Comparison of ENCODE assay signal across 24 mouse cellular contexts in the genomic region with DNA sequence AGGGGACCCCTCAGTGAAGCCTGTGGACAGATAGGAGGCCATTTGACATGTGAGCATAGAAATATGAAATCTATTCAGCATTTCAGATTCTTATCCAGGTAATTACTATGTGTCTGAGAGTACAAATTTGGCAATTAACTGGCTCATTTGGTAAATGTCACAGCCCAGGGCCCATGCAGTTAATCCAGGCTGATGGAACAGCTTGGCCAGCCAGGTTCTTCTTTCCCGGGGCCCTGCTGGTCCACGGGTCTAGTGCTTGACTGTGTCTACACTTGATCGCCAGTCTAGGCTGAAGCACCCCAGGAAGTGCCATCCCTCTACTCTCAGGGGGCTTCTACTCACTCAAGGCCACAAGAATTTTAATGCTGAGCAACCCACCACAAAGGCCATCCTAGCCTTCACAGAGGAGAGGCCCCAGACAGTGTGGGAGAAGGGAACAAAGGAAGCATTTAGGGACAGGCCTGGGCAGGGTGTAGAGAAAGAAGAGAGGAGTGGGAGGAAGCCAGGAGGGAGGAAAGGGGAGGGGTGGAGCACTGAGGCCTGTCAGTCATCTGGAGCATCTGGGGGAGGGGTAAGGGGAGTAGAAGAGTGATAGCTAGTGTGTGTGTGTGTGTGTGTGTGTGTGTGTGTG. TPM values are rescaled to one million over a fixed set of nuclear protein-coding genes. Genes with fewer than 3 reads are reported as not detected.
DNase-seq lines count a peak whose midpoint lies in the region; ATAC-seq and TF ChIP-seq lines count a peak whose summit lies in the region.
"Had no signal": no experiment of that assay in that cellular context is flagged by ENCODE, and none has a peak within 500 bp of the region (broad histone marks: within the 10 kb centered on the region; RNA-seq: fewer than 3 reads in every experiment).

No protein-coding gene starts in this region.

- H3K9ac ChIP-seq in forebrain, postnatal 0 days: no peak overlapping the region
- no peak overlapping the region for H3K9ac ChIP-seq in forebrain, embryonic 16.5 days (replicated peaks; ENCODE audit: low read depth, low read length)
- no peak overlapping the region for H3K9ac ChIP-seq in stomach, embryonic 15.5 days
- H3K9ac ChIP-seq in stomach, postnatal 0 days (ENCODE audit: low read length): no peak overlapping the region
- H3K9ac ChIP-seq in embryonic facial prominence, embryonic 14.5 days (ENCODE audit: low read depth, low read length): no peak overlapping the region
- no peak overlapping the region for H3K9ac ChIP-seq in stomach, embryonic 16.5 days (ENCODE audit: low read length)
- no peak overlapping the region for H3K9ac ChIP-seq in heart, embryonic 11.5 days (ENCODE audit: low read depth, low read length)
- H3K9ac ChIP-seq: hindbrain, embryonic 12.5 days; midbrain, embryonic 15.5 days had no signal

- TF ChIP-seq CTCF in forebrain, postnatal 0 days (IDR thresholded peaks at IDR 0.05; ENCODE audit: low read depth): no peak
- TF ChIP-seq CTCF in stomach, postnatal 0 days (IDR thresholded peaks at IDR 0.05; ENCODE audit: low read depth): no peak

- peak; percentile 47; the same call in 1 of the 2 replicates for ATAC-seq in forebrain, postnatal 0 days
- ATAC-seq in forebrain, embryonic 16.5 days: no peak
- ATAC-seq in stomach, embryonic 15.5 days (ENCODE audit: insufficient read depth, low FRiP score, low read depth): no peak; the same call in 1 of the 2 replicates
- no peak for ATAC-seq in stomach, postnatal 0 days (ENCODE audit: low FRiP score, low TSS enrichment)
- peak; percentile 72; the same call in 1 of the 2 replicates for ATAC-seq in embryonic facial prominence, embryonic 14.5 days (ENCODE audit: low read depth)
- ATAC-seq in stomach, embryonic 16.5 days (ENCODE audit: insufficient read depth, low FRiP score): no peak
- no peak for ATAC-seq in heart, embryonic 11.5 days (replicated peaks; ENCODE audit: insufficient number of reproducible peaks, low FRiP score, low TSS enrichment)
- ATAC-seq: midbrain, embryonic 15.5 days had no signal

- H3K4me1 ChIP-seq in forebrain, postnatal 0 days (ENCODE audit: insufficient read depth): no peaks in the 10 kb centered on the region
- no peaks in the 10 kb centered on the region for H3K4me1 ChIP-seq in forebrain, embryonic 16.5 days (replicated peaks; ENCODE audit: control insufficient read depth, insufficient read depth, low read length)
- H3K4me1 ChIP-seq in stomach, embryonic 15.5 days: no peaks in the 10 kb centered on the region
- no peaks in the 10 kb centered on the region for H3K4me1 ChIP-seq in stomach, postnatal 0 days (replicated peaks; ENCODE audit: control insufficient read depth, insufficient read depth)
- no peaks in the 10 kb centered on the region for H3K4me1 ChIP-seq in embryonic facial prominence, embryonic 14.5 days (ENCODE audit: control insufficient read depth, insufficient read depth, low read length)
- H3K4me1 ChIP-seq in stomach, embryonic 16.5 days (ENCODE audit: control insufficient read depth, insufficient read depth, low read length): no peaks in the 10 kb centered on the region
- H3K4me1 ChIP-seq in heart, embryonic 11.5 days (ENCODE audit: control insufficient read depth, insufficient read depth, low read length): no peaks in the 10 kb centered on the region
- H3K4me1 ChIP-seq: midbrain, embryonic 15.5 days had no signal

- no peak overlapping the region for H3K4me2 ChIP-seq in forebrain, postnatal 0 days (ENCODE audit: low read depth)
- no peak overlapping the region for H3K4me2 ChIP-seq in forebrain, embryonic 16.5 days (ENCODE audit: low read length)
- no peak overlapping the region for H3K4me2 ChIP-seq in stomach, embryonic 15.5 days
- no peak overlapping the region for H3K4me2 ChIP-seq in stomach, postnatal 0 days (replicated peaks; ENCODE audit: low read depth)
- no peak overlapping the region for H3K4me2 ChIP-seq in embryonic facial prominence, embryonic 14.5 days (ENCODE audit: low read depth, low read length)
- peak overlapping the region; percentile 2; the same call in 1 of the 2 replicates for H3K4me2 ChIP-seq in stomach, embryonic 16.5 days (ENCODE audit: low read depth, low read length)
- no peak overlapping the region for H3K4me2 ChIP-seq in heart, embryonic 11.5 days
- H3K4me2 ChIP-seq: hindbrain, embryonic 12.5 days; midbrain, embryonic 15.5 days had no signal

- H3K4me3 ChIP-seq in forebrain, postnatal 0 days (ENCODE audit: low read depth, low read length): no peak overlapping the region
- H3K4me3 ChIP-seq in forebrain, embryonic 16.5 days (replicated peaks; ENCODE audit: low read length): no peak overlapping the region
- H3K4me3 ChIP-seq in stomach, embryonic 15.5 days (replicated peaks): no peak overlapping the region
- no peak overlapping the region for H3K4me3 ChIP-seq in stomach, postnatal 0 days (ENCODE audit: low read depth, low read length)
- H3K4me3 ChIP-seq in embryonic facial prominence, embryonic 14.5 days (ENCODE audit: low read depth, low read length): no peak overlapping the region
- no peak overlapping the region for H3K4me3 ChIP-seq in stomach, embryonic 16.5 days (replicated peaks; ENCODE audit: low read length)
- no peak overlapping the region for H3K4me3 ChIP-seq in heart, embryonic 11.5 days (ENCODE audit: low read depth, low read length)
- H3K4me3 ChIP-seq: erythroblast, embryonic 14.5 days; heart, adult 2 months; hindbrain, embryonic 12.5 days; midbrain, embryonic 15.5 days; myocyte had no signal

- no peaks in the 10 kb centered on the region for H3K27me3 ChIP-seq in forebrain, postnatal 0 days (ENCODE audit: insufficient read depth, low read length)
- H3K27me3 ChIP-seq in forebrain, embryonic 16.5 days (replicated peaks; ENCODE audit: control insufficient read depth, insufficient read depth, low read length): no peaks in the 10 kb centered on the region
- no peaks in the 10 kb centered on the region for H3K27me3 ChIP-seq in stomach, embryonic 15.5 days (replicated peaks)
- no peaks in the 10 kb centered on the region for H3K27me3 ChIP-seq in stomach, postnatal 0 days (ENCODE audit: control insufficient read depth, insufficient read depth, low read length)
- H3K27me3 ChIP-seq in embryonic facial prominence, embryonic 14.5 days (replicated peaks; ENCODE audit: control insufficient read depth, insufficient read depth, low read length): no peaks in the 10 kb centered on the region
- H3K27me3 ChIP-seq in stomach, embryonic 16.5 days (ENCODE audit: control insufficient read depth, insufficient read depth, low read length): no peaks in the 10 kb centered on the region
- H3K27me3 ChIP-seq in heart, embryonic 11.5 days (ENCODE audit: control insufficient read depth, insufficient read depth, low read length): peaks cover 10% of the 10 kb centered on the region
- H3K27me3 ChIP-seq: hindbrain, embryonic 12.5 days; midbrain, embryonic 15.5 days had no signal

- no peaks in the 10 kb centered on the region for H3K9me3 ChIP-seq in forebrain, postnatal 0 days (ENCODE audit: low read length)
- H3K9me3 ChIP-seq in forebrain, embryonic 16.5 days (ENCODE audit: control insufficient read depth, low read length): no peaks in the 10 kb centered on the region
- H3K9me3 ChIP-seq in stomach, embryonic 15.5 days: no peaks in the 10 kb centered on the region
- no peaks in the 10 kb centered on the region for H3K9me3 ChIP-seq in stomach, postnatal 0 days (ENCODE audit: control insufficient read depth, low read length)
- H3K9me3 ChIP-seq in embryonic facial prominence, embryonic 14.5 days (ENCODE audit: control insufficient read depth, low read length): no peaks in the 10 kb centered on the region
- H3K9me3 ChIP-seq in stomach, embryonic 16.5 days (replicated peaks; ENCODE audit: control insufficient read depth, low read length): no peaks in the 10 kb centered on the region
- no peaks in the 10 kb centered on the region for H3K9me3 ChIP-seq in heart, embryonic 11.5 days (replicated peaks; ENCODE audit: control insufficient read depth, low read length)
- H3K9me3 ChIP-seq: hindbrain, embryonic 12.5 days; midbrain, embryonic 15.5 days had no signal

- no peaks in the 10 kb centered on the region for H3K36me3 ChIP-seq in forebrain, postnatal 0 days (ENCODE audit: insufficient read depth)
- H3K36me3 ChIP-seq in forebrain, embryonic 16.5 days (ENCODE audit: control insufficient read depth, insufficient read depth): no peaks in the 10 kb centered on the region
- no peaks in the 10 kb centered on the region for H3K36me3 ChIP-seq in stomach, embryonic 15.5 days
- no peaks in the 10 kb centered on the region for H3K36me3 ChIP-seq in stomach, postnatal 0 days (ENCODE audit: control insufficient read depth, insufficient read depth, low read length)
- H3K36me3 ChIP-seq in embryonic facial prominence, embryonic 14.5 days (ENCODE audit: control insufficient read depth, insufficient read depth, low read length): no peaks in the 10 kb centered on the region
- H3K36me3 ChIP-seq in stomach, embryonic 16.5 days (ENCODE audit: control insufficient read depth, insufficient read depth, low read length): no peaks in the 10 kb centered on the region
- H3K36me3 ChIP-seq in heart, embryonic 11.5 days (ENCODE audit: control insufficient read depth, insufficient read depth, low read length): no peaks in the 10 kb centered on the region
- H3K36me3 ChIP-seq: G1E; hindbrain, embryonic 12.5 days; midbrain, embryonic 15.5 days had no signal

- no peak for DNase-seq in forebrain, postnatal 0 days
- DNase-seq in stomach, postnatal 0 days (ENCODE audit: low spot score): no peak
- peak; percentile 73 for DNase-seq in embryonic facial prominence, embryonic 14.5 days (ENCODE audit: low spot score)
- DNase-seq in right cerebral cortex, postnatal 10 days (ENCODE audit: low spot score in 2 of 2): no peak
- DNase-seq: cerebellum, adult 8-10 months; gastrocnemius, postnatal 14 days; heart, adult 2 months; kidney, adult 9 months; liver; lung, postnatal 10 days; thymus, postnatal 25 days had no signal

- no peak overlapping the region for H3K27ac ChIP-seq in forebrain, postnatal 0 days (ENCODE audit: low read depth, low read length)
- no peak overlapping the region for H3K27ac ChIP-seq in forebrain, embryonic 16.5 days (ENCODE audit: low read length)
- H3K27ac ChIP-seq in stomach, embryonic 15.5 days: peak overlapping the region; percentile 49; the same call in 1 of the 2 replicates
- H3K27ac ChIP-seq in stomach, postnatal 0 days (replicated peaks): no peak overlapping the region
- H3K27ac ChIP-seq in embryonic facial prominence, embryonic 14.5 days (replicated peaks; ENCODE audit: low read depth, low read length): 0 out of 2 replicates have a peak overlapping the region, but pooled peaks have one; percentile 34
- peak overlapping the region; percentile 40 for H3K27ac ChIP-seq in stomach, embryonic 16.5 days (ENCODE audit: low read length)
- no peak overlapping the region for H3K27ac ChIP-seq in heart, embryonic 11.5 days (ENCODE audit: low read depth, low read length)
- H3K27ac ChIP-seq: heart, adult 2 months; hindbrain, embryonic 12.5 days; midbrain, embryonic 15.5 days had no signal

- no peak for TF ChIP-seq EP300 in stomach, postnatal 0 days (optimal IDR thresholded peaks at IDR 0.05)

- 56% methylated on average over 3 of the region's 3 CpGs for WGBS in forebrain, postnatal 0 days
- WGBS in forebrain, embryonic 16.5 days: 48% methylated on average over 3 of the region's 3 CpGs
- WGBS in stomach, embryonic 15.5 days: 57% methylated on average over 3 of the region's 3 CpGs
- WGBS in stomach, postnatal 0 days: 75% methylated on average over 3 of the region's 3 CpGs
- 29% methylated on average over 3 of the region's 3 CpGs for WGBS in embryonic facial prominence, embryonic 14.5 days
- WGBS in stomach, embryonic 16.5 days: 61% methylated on average over 3 of the region's 3 CpGs
- 60% methylated on average over 3 of the region's 3 CpGs for WGBS in heart, embryonic 11.5 days (ENCODE audit: insufficient replicate concordance)

RNA-seq across cellular contexts. Expression of a gene that starts 4.8 kb away (rescaled TPM):
- total RNA-seq in forebrain, postnatal 0 days (2014; rRNA removed): not detected in 2 replicates
- polyA plus RNA-seq in forebrain, postnatal 0 days (2015; fragmentation: Nextera tagmentation; extraction: Ambion mirVana): 0.05 and 0.11 TPM in 2 replicates
- polyA plus RNA-seq in forebrain, embryonic 16.5 days (2015; fragmentation: Nextera tagmentation; extraction: Ambion mirVana): 0.17 TPM in 1 of 2 replicates, not detected in the other
- 22.3 and 37.0 TPM in 2 replicates for polyA plus RNA-seq in stomach, embryonic 15.5 days (2015; fragmentation: Nextera tagmentation; extraction: Ambion mirVana)
- 71.2 and 75.3 TPM in 2 replicates for polyA plus RNA-seq in stomach, postnatal 0 days (2015; fragmentation: Nextera tagmentation; extraction: Ambion mirVana)
- 37.1 and 43.5 TPM in 2 replicates for polyA plus RNA-seq in embryonic facial prominence, embryonic 14.5 days (2014; fragmentation: Nextera tagmentation; extraction: Ambion mirVana)
- polyA plus RNA-seq in stomach, embryonic 16.5 days (2015; fragmentation: Nextera tagmentation; extraction: Ambion mirVana): 54.1 and 69.6 TPM in 2 replicates
- polyA plus RNA-seq in heart, embryonic 11.5 days (2014; fragmentation: Nextera tagmentation; extraction: Ambion mirVana): 0.13 and 0.31 TPM in 2 replicates
- total RNA-seq: common myeloid progenitor, adult 5-6 weeks; G1E; megakaryocyte progenitor cell, adult 5-6 weeks had no signal
- polyA plus RNA-seq: erythroblast, embryonic 14.5 days; G1E; liver, embryonic 16.5 days; neural tube, embryonic 14.5 days had no signal

Comparison
In these comparisons a context has a peak if more than half of its experiments do, and no peak if none do; other contexts are left out.
1. ATAC-seq: peak in forebrain, postnatal 0 days (single experiment) and embryonic facial prominence, embryonic 14.5 days (single experiment); none in forebrain, embryonic 16.5 days (single experiment), stomach, embryonic 15.5 days (single experiment), stomach, postnatal 0 days (single experiment), stomach, embryonic 16.5 days (single experiment) and heart, embryonic 11.5 days (single experiment).
2. H3K27ac ChIP-seq: peak in stomach, embryonic 15.5 days (single experiment), embryonic facial prominence, embryonic 14.5 days (single experiment) and stomach, embryonic 16.5 days (single experiment); none in forebrain, postnatal 0 days (single experiment), forebrain, embryonic 16.5 days (single experiment), stomach, postnatal 0 days (single experiment) and heart, embryonic 11.5 days (single experiment).
3. RNA of a gene that starts 4.8 kb away (polyA plus RNA-seq): 71.2 to 75.3 TPM in stomach, postnatal 0 days, 54.1 to 69.6 TPM in stomach, embryonic 16.5 days, 37.1 to 43.5 TPM in embryonic facial prominence, embryonic 14.5 days and 22.3 to 37.0 TPM in stomach, embryonic 15.5 days; 0.13 to 0.31 TPM in heart, embryonic 11.5 days, 0.05 to 0.11 TPM in forebrain, postnatal 0 days and 0.17 TPM in forebrain, embryonic 16.5 days; every median in the first group is over 10 times any median in the second.